Comparison of ENCODE assay signal across 9 mouse cellular contexts in the genomic region with DNA sequence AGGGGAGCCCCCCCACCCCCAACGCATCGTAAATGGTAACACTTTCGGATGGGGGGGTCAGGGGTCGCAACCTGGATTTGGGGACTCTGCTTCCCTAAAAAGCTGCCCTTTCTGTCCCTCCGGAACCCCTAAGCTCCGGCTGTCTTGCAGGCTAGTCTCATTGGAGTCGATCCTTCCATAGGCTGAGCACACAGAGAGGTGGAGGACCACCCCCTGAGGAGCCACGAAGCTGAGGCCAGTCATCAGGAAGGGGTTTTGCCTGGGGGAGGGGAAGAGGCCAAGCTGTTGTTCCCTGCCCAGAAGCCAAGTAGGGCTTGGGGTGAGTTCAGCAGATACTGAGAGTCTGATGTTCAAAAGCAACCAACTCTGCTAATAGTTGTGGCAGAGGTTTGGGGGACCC. TPM values are rescaled to one million over a fixed set of nuclear protein-coding genes. Genes with fewer than 3 reads are reported as not detected.
A peak's percentile ranks its signal among the peaks of the same experiment; 100 is the strongest.
DNase-seq lines count a peak whose midpoint lies in the region; ATAC-seq and TF ChIP-seq lines count a peak whose summit lies in the region.
"Had no signal": no experiment of that assay in that cellular context is flagged by ENCODE, and none has a peak within 500 bp of the region (broad histone marks: within the 10 kb centered on the region; RNA-seq: fewer than 3 reads in every experiment).

No protein-coding gene starts in this region.

- H3K36me3 ChIP-seq in heart, adult 2 months (ENCODE audit: control insufficient read depth, insufficient read depth, low read length), result no peaks in the 10 kb centered on the region
- no peaks in the 10 kb centered on the region for H3K36me3 ChIP-seq in ES-Bruce4 (ENCODE audit: control insufficient read depth, insufficient read depth, low read length, poor library complexity, severe bottlenecking)
- no peaks in the 10 kb centered on the region for H3K36me3 ChIP-seq in forebrain, embryonic 15.5 days
- no peaks in the 10 kb centered on the region for H3K36me3 ChIP-seq in liver, embryonic 16.5 days (ENCODE audit: control insufficient read depth, insufficient read depth)

- H3K4me3 ChIP-seq in heart, adult 2 months, result peak overlapping the region; percentile 52
- no peak overlapping the region for H3K4me3 ChIP-seq in ES-Bruce4 (ENCODE audit: low read depth, low read length)
- H3K4me3 ChIP-seq in forebrain, embryonic 15.5 days, result peak overlapping the region; percentile 50
- H3K4me3 ChIP-seq in liver, embryonic 16.5 days (ENCODE audit: low read depth, low read length), result peak overlapping the region; percentile 58

- no peak overlapping the region for H3K9ac ChIP-seq in heart, adult 2 months (ENCODE audit: low read depth, low read length)
- peak overlapping the region; percentile 65; the same call in 1 of the 2 replicates for H3K9ac ChIP-seq in ES-Bruce4 (ENCODE audit: low read depth, poor library complexity, severe bottlenecking)
- H3K9ac ChIP-seq in forebrain, embryonic 15.5 days (replicated peaks), result peak overlapping the region; percentile 56
- no peak overlapping the region; the same call in 1 of the 2 replicates for H3K9ac ChIP-seq in liver, embryonic 16.5 days (ENCODE audit: low read depth, low read length)

- no peak for TF ChIP-seq POLR2A in heart, adult 2 months (IDR thresholded peaks at IDR 0.05; ENCODE audit: insufficient read depth, low read depth, low read length)
- no peak for TF ChIP-seq POLR2A in ES-Bruce4 (IDR thresholded peaks at IDR 0.05; ENCODE audit: insufficient read depth, low read length)

- no peaks in the 10 kb centered on the region for H3K9me3 ChIP-seq in ES-Bruce4 (replicated peaks; ENCODE audit: control insufficient read depth, insufficient read depth, low read length, poor library complexity, severe bottlenecking)
- H3K9me3 ChIP-seq in forebrain, embryonic 15.5 days, result no peaks in the 10 kb centered on the region; the same call in 1 of the 2 replicates
- H3K9me3 ChIP-seq in liver, embryonic 16.5 days (replicated peaks; ENCODE audit: control insufficient read depth, low read length), result peaks cover 3% of the 10 kb centered on the region; the same call in 1 of the 2 replicates

- no peaks in the 10 kb centered on the region for H3K79me2 ChIP-seq in heart, adult 2 months (replicated peaks; ENCODE audit: control insufficient read depth, insufficient read depth, low read length)

- H3K4me2 ChIP-seq in forebrain, embryonic 15.5 days (replicated peaks), result peak overlapping the region; percentile 60
- H3K4me2 ChIP-seq in liver, embryonic 16.5 days (ENCODE audit: low read depth, low read length), result peak overlapping the region; percentile 78

- peaks cover 14% of the 10 kb centered on the region for H3K27me3 ChIP-seq in heart, adult 2 months (ENCODE audit: control insufficient read depth, insufficient read depth, low read length)
- H3K27me3 ChIP-seq in ES-Bruce4 (ENCODE audit: control insufficient read depth, insufficient read depth, low read length, poor library complexity, severe bottlenecking), result 0 out of 2 replicates have a peak, but pooled peaks cover 3% of the 10 kb centered on the region
- peaks cover 19% of the 10 kb centered on the region for H3K27me3 ChIP-seq in forebrain, embryonic 15.5 days
- peaks cover 57% of the 10 kb centered on the region for H3K27me3 ChIP-seq in liver, embryonic 16.5 days (ENCODE audit: control insufficient read depth, insufficient read depth, low read depth, low read length)

- intact Hi-C loops in heart, adult 2 months (cut with DNase I), result no loop called here
- intact Hi-C loops in left cerebral cortex, postnatal 25 days (cut with DNase I), result no loop called here

- no peak for ATAC-seq in forebrain, embryonic 15.5 days (replicated peaks)
- ATAC-seq in liver, embryonic 16.5 days (ENCODE audit: low read depth), result no peak

- no peak for DNase-seq in heart, adult 2 months
- no peak for DNase-seq in heart, adult 11 months
- DNase-seq in right cerebral cortex, postnatal 14 days, result no peak
- no peak for DNase-seq in left cerebral cortex, postnatal 25 days (ENCODE audit: low spot score in 2 of 2)
- no peak for DNase-seq in frontal cortex, postnatal 10 days (ENCODE audit: low spot score in 2 of 2)

- peaks cover 3% of the 10 kb centered on the region for H3K4me1 ChIP-seq in heart, adult 2 months (ENCODE audit: control insufficient read depth, insufficient read depth, low read length)
- H3K4me1 ChIP-seq in ES-Bruce4 (ENCODE audit: control insufficient read depth, insufficient read depth, low read length), result peaks cover 2% of the 10 kb centered on the region
- H3K4me1 ChIP-seq in forebrain, embryonic 15.5 days, result peaks cover 13% of the 10 kb centered on the region
- peaks cover 42% of the 10 kb centered on the region for H3K4me1 ChIP-seq in liver, embryonic 16.5 days (ENCODE audit: control insufficient read depth, low read depth, low read length)

- no peak overlapping the region for H3K27ac ChIP-seq in heart, adult 2 months
- no peak overlapping the region for H3K27ac ChIP-seq in ES-Bruce4 (ENCODE audit: insufficient read depth, low read length)
- H3K27ac ChIP-seq in forebrain, embryonic 15.5 days (replicated peaks), result no peak overlapping the region
- no peak overlapping the region for H3K27ac ChIP-seq in liver, embryonic 16.5 days (ENCODE audit: low read length)

- no peak for TF ChIP-seq CTCF in heart, adult 2 months (IDR thresholded peaks at IDR 0.05)
- TF ChIP-seq CTCF in ES-Bruce4 (IDR thresholded peaks at IDR 0.05; ENCODE audit: low read depth, low read length), result no peak

- WGBS in heart, adult 2 months, result 21% methylated on average over 8 of the region's 8 CpGs
- 2% methylated on average over 8 of the region's 8 CpGs for WGBS in forebrain, embryonic 15.5 days
- 12% methylated on average over 8 of the region's 8 CpGs for WGBS in liver, embryonic 16.5 days (ENCODE audit: insufficient replicate concordance)

- no peak for TF ChIP-seq EP300 in heart, adult 2 months (IDR thresholded peaks at IDR 0.05; ENCODE audit: insufficient read depth, low read depth, low read length)
- TF ChIP-seq EP300 in ES-Bruce4 (IDR thresholded peaks at IDR 0.05; ENCODE audit: insufficient read depth, low read depth, low read length), result no peak

RNA-seq across cellular contexts. Expression of gene Wnt3a, which starts 26.0 kb away (rescaled TPM):
- not detected for total RNA-seq in heart, adult 2 months (2021)
- polyA plus RNA-seq in heart, adult 2 months (2012; rRNA removed), result not detected in 2 replicates
- polyA plus RNA-seq in ES-Bruce4 (2011; ENCODE audit: insufficient read depth, insufficient read length, low read depth, missing spikeins), result 0.36 and 0.64 TPM in 2 replicates
- 1.2 and 2.2 TPM in 2 replicates for polyA plus RNA-seq in forebrain, embryonic 15.5 days (2015; fragmentation: Nextera tagmentation; extraction: Ambion mirVana)
- polyA plus RNA-seq in liver, embryonic 16.5 days (2015; fragmentation: Nextera tagmentation; extraction: Ambion mirVana), result not detected in 2 replicates
- total RNA-seq in left cerebral cortex, postnatal 25 days (2021), result not detected
- polyA plus RNA-seq: small intestine, adult 2 months had no signal

RNA-seq across cellular contexts. Expression of gene Arf1, which starts 36.5 kb away (rescaled TPM):
- total RNA-seq in heart, adult 2 months (2021), result 100 to 1,000 TPM; 245 to 274 TPM
- 345 and 383 TPM in 2 replicates for polyA plus RNA-seq in heart, adult 2 months (2012; rRNA removed)
- polyA plus RNA-seq in ES-Bruce4 (2011; ENCODE audit: insufficient read depth, insufficient read length, low read depth, missing spikeins), result 375 and 376 TPM in 2 replicates
- polyA plus RNA-seq in forebrain, embryonic 15.5 days (2015; fragmentation: Nextera tagmentation; extraction: Ambion mirVana), result 614 and 626 TPM in 2 replicates
- 251 and 257 TPM in 2 replicates for polyA plus RNA-seq in liver, embryonic 16.5 days (2015; fragmentation: Nextera tagmentation; extraction: Ambion mirVana)
- total RNA-seq in left cerebral cortex, postnatal 25 days (2021), result 100 to 1,000 TPM; 414 to 438 TPM

RNA-seq across cellular contexts. Expression of gene Wnt9a, which starts 42.1 kb away (rescaled TPM):
- total RNA-seq in heart, adult 2 months (2021), result 1 to 10 TPM; 4.3 to 4.6 TPM
- 4.6 and 7.2 TPM in 2 replicates for polyA plus RNA-seq in heart, adult 2 months (2012; rRNA removed)
- polyA plus RNA-seq in ES-Bruce4 (2011; ENCODE audit: insufficient read depth, insufficient read length, low read depth, missing spikeins), result 6.5 and 6.8 TPM in 2 replicates
- polyA plus RNA-seq in forebrain, embryonic 15.5 days (2015; fragmentation: Nextera tagmentation; extraction: Ambion mirVana), result 1.9 and 2.9 TPM in 2 replicates
- polyA plus RNA-seq in liver, embryonic 16.5 days (2015; fragmentation: Nextera tagmentation; extraction: Ambion mirVana), result 0.22 and 0.32 TPM in 2 replicates
- total RNA-seq in left cerebral cortex, postnatal 25 days (2021), result 10 to 100 TPM; 17.0 to 18.7 TPM

RNA-seq across cellular contexts. Expression of gene 2310033P09Rik, which starts 56.5 kb away (rescaled TPM):
- total RNA-seq in heart, adult 2 months (2021), result 1 to 10 TPM; 8.4 to 9.4 TPM
- 10.7 and 12.1 TPM in 2 replicates for polyA plus RNA-seq in heart, adult 2 months (2012; rRNA removed)
- polyA plus RNA-seq in ES-Bruce4 (2011; ENCODE audit: insufficient read depth, insufficient read length, low read depth, missing spikeins), result 14.3 and 15.3 TPM in 2 replicates
- 27.8 and 31.5 TPM in 2 replicates for polyA plus RNA-seq in forebrain, embryonic 15.5 days (2015; fragmentation: Nextera tagmentation; extraction: Ambion mirVana)
- polyA plus RNA-seq in liver, embryonic 16.5 days (2015; fragmentation: Nextera tagmentation; extraction: Ambion mirVana), result 14.6 and 15.1 TPM in 2 replicates
- total RNA-seq in left cerebral cortex, postnatal 25 days (2021), result 10 to 100 TPM; 20.6 to 21.3 TPM

Comparison
In these comparisons a context has a peak if more than half of its experiments do, and no peak if none do; other contexts are left out.
1. H3K9ac ChIP-seq: peak in ES-Bruce4 (single experiment) and forebrain, embryonic 15.5 days (single experiment); none in heart, adult 2 months (single experiment) and liver, embryonic 16.5 days (single experiment).